Mouse (Mus musculus): ENCODE results near the gene Morn4. TPM values are rescaled to one million over a fixed set of nuclear protein-coding genes. Genes with fewer than 3 reads are reported as not detected.

Morn4 gene
- total and polyA plus RNA-seq, 3 experiments: 5.7 to 18.4 TPM; not detected in 1

GRCm38 (mm10) chr19:42078566-42078965 lies 7.6 kb downstream of the Morn4 start (continued):
- TF ChIP-seq HCFC1 (IDR thresholded peaks at IDR 0.05; ENCODE audit: low read depth, low read length): no peak; the same call in 1 of the 2 replicates

DNA sequence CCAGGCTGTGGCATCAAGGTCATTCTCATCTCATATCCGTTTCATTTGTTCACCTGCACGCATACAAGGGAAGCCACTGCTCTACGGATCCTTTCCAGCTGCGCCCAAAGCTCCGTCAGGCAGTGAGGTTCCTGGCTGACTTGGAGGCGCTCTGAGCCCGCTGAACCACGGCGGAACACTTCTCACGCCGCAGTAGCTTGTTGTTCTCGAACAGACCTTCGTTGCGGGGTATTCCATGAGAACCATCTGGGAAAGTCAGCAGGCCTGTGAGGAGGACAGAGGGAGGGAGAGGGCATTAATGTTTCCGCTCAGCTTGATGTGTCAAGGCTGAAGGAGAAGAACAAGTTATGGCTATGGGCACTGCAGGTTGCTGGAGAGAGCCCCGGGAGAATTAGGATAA lies 10.2 kb downstream of the Morn4 start:
- Histone ChIP-seq H3K27me3 (ENCODE audit: control insufficient read depth in 1 of 2, insufficient read depth in 2 of 2, low read length in 2 of 2) (peaks cover 2 to 4% of the 10 kb centered on the region in 2 experiments; a peak in 3 of 4 replicates), H3K4me1 (ENCODE audit: control insufficient read depth in 1 of 2, insufficient read depth in 2 of 2, low read length in 2 of 2) (peaks cover 0 to 13% of the 10 kb centered on the region in 2 experiments; a peak in 2 of 4 replicates)

GRCm38 (mm10) chr19:42075051-42075450 lies 11.1 kb downstream of the Morn4 start:
- Histone ChIP-seq H3K36me3 (ENCODE audit: control insufficient read depth in 1 of 2, insufficient read depth in 2 of 2, low read length in 2 of 2) (no peaks in the 10 kb centered on the region), H3K9me3 (replicated peaks; ENCODE audit: insufficient read depth, low read length) (no peaks in the 10 kb centered on the region)
- no peak for DNase-seq (ENCODE audit: low read depth, low spot score)

More for the DNA sequence above, 10.2 kb downstream of the Morn4 start:
- no peak for TF ChIP-seq CHD2 (IDR thresholded peaks at IDR 0.05; ENCODE audit: low read length)
- TF ChIP-seq USF2 (IDR thresholded peaks at IDR 0.05; ENCODE audit: borderline replicate concordance in 1 of 2, insufficient read depth in 1 of 2, low read depth in 1 of 2, low read length in 2 of 2): no peak
- no peak for TF ChIP-seq MAZ (IDR thresholded peaks at IDR 0.05; ENCODE audit: low read depth, low read length)
- TF ChIP-seq CTCF (IDR thresholded peaks at IDR 0.05 in 2 of 3, conservative IDR thresholded peaks at IDR 0.05 in 1 of 3; ENCODE audit: control insufficient read depth in 1 of 3, insufficient read depth in 1 of 3, low read depth in 2 of 3, low read length in 3 of 3, poor library complexity in 1 of 3, severe bottlenecking in 1 of 3): no peak
- no peak for TF ChIP-seq TAL1 (IDR thresholded peaks at IDR 0.05; ENCODE audit: low read length)
- no peak for TF ChIP-seq ZC3H11A (IDR thresholded peaks at IDR 0.05; ENCODE audit: low read depth, low read length)
- no peak for TF ChIP-seq MEF2A (IDR thresholded peaks at IDR 0.05; ENCODE audit: extremely low read depth, insufficient replicate concordance, low read depth, low read length, poor library complexity, severe bottlenecking)
- TF ChIP-seq BHLHE40 (IDR thresholded peaks at IDR 0.05; ENCODE audit: borderline replicate concordance, low read depth, low read length): no peak
- TF ChIP-seq RCOR1 (IDR thresholded peaks at IDR 0.05; ENCODE audit: low read depth, low read length): no peak
- Histone ChIP-seq H3K27ac (ENCODE audit: control insufficient read depth, low read depth, low read length) (no peak overlapping the region), H3K79me2 (ENCODE audit: control insufficient read depth, insufficient read depth, low read length, poor library complexity) (no peaks in the 10 kb centered on the region), H3K36me3 (ENCODE audit: control insufficient read depth in 1 of 2, insufficient read depth in 2 of 2, low read length in 2 of 2) (peaks cover 0 to 1% of the 10 kb centered on the region in 2 experiments; a peak in 1 of 4 replicates), H3K9ac (ENCODE audit: control insufficient read depth, low read depth, low read length, poor library complexity, severe bottlenecking) (no peak overlapping the region), H3K4me3 (ENCODE audit: control insufficient read depth in 1 of 2, insufficient read depth in 1 of 2, low read depth in 2 of 2, low read length in 2 of 2) (no peak overlapping the region), H3K9me3 (replicated peaks; ENCODE audit: insufficient read depth, low read length) (no peaks in the 10 kb centered on the region)
- DNase-seq (ENCODE audit: low read depth, low spot score): no peak

More at GRCm38 (mm10) chr19:42075051-42075450, 11.1 kb downstream of the Morn4 start:
- Histone ChIP-seq H3K79me2 (ENCODE audit: control insufficient read depth, insufficient read depth, low read length, poor library complexity) (no peaks in the 10 kb centered on the region), H3K9ac (ENCODE audit: control insufficient read depth, low read depth, low read length, poor library complexity, severe bottlenecking) (no peak overlapping the region), H3K27ac (ENCODE audit: control insufficient read depth, low read depth, low read length) (no peak overlapping the region), H3K27me3 (ENCODE audit: control insufficient read depth in 1 of 2, insufficient read depth in 2 of 2, low read length in 2 of 2) (peaks cover 0 to 4% of the 10 kb centered on the region in 2 experiments; a peak in 2 of 4 replicates), H3K4me1 (ENCODE audit: control insufficient read depth in 1 of 2, insufficient read depth in 2 of 2, low read length in 2 of 2) (peaks cover 0 to 12% of the 10 kb centered on the region in 2 experiments; a peak in 1 of 4 replicates), H3K4me3 (ENCODE audit: control insufficient read depth in 1 of 2, insufficient read depth in 1 of 2, low read depth in 2 of 2, low read length in 2 of 2) (no peak overlapping the region)
- TF ChIP-seq MAX (IDR thresholded peaks at IDR 0.05; ENCODE audit: low read length) (no peak), ZC3H11A (IDR thresholded peaks at IDR 0.05; ENCODE audit: low read depth, low read length) (no peak), RAD21 (IDR thresholded peaks at IDR 0.05; ENCODE audit: low read depth, low read length) (no peak), POLR2AphosphoS2 (IDR thresholded peaks at IDR 0.05; ENCODE audit: low read length) (no peak), ETS1 (IDR thresholded peaks at IDR 0.05; ENCODE audit: low read depth, low read length) (no peak), TCF12 (IDR thresholded peaks at IDR 0.05; ENCODE audit: low read depth, low read length) (no peak), MYC (IDR thresholded peaks at IDR 0.05; ENCODE audit: low read depth, low read length) (no peak), MEF2A (IDR thresholded peaks at IDR 0.05; ENCODE audit: extremely low read depth, insufficient replicate concordance, low read depth, low read length, poor library complexity, severe bottlenecking) (no peak), SIN3A (IDR thresholded peaks at IDR 0.05; ENCODE audit: low read length) (no peak), MXI1 (IDR thresholded peaks at IDR 0.05; ENCODE audit: low read depth, low read length) (no peak)

Measured in MEL (cell line).